ENCODE assay signal across 7 mouse cellular contexts in genomic region chr15:37041214-37041613, GRCm38 (mm10). TPM values are rescaled to one million over a fixed set of nuclear protein-coding genes. Genes with fewer than 3 reads are reported as not detected.
DNase-seq lines count a peak whose midpoint lies in the region.

No protein-coding gene starts in this region.

- DNase-seq in kidney, adult 8-10 months = peak; percentile 68 to 80
- DNase-seq in kidney, postnatal 4 days = no peak
- peak; percentile 36 for DNase-seq in cerebellum, adult 11-12 months
- peak; percentile 57 for DNase-seq in fat pad, adult 2 months (ENCODE audit: extremely low read depth, low read depth, low spot score)
- DNase-seq in left cerebral cortex, adult 18-20 months (ENCODE audit: low spot score in 2 of 2) = peak; percentile 41 to 54
- DNase-seq in thymus, adult 18-20 months = no peak
- no peak for DNase-seq in frontal cortex, postnatal 25 days (ENCODE audit: low spot score in 2 of 2)

RNA-seq across cellular contexts. Expression of gene Zfp706, which starts 33.6 kb away (rescaled TPM):
- 100 to 1,000 TPM; 231 to 242 TPM for total RNA-seq in left cerebral cortex, adult 18-20 months (2021)

Comparison
In these comparisons a context has a peak if more than half of its experiments do, and no peak if none do; other contexts are left out.
1. DNase-seq: peak in kidney, adult 8-10 months (2 of 2), cerebellum, adult 11-12 months (single experiment), fat pad, adult 2 months (single experiment) and left cerebral cortex, adult 18-20 months (2 of 2); none in kidney, postnatal 4 days (0 of 2), thymus, adult 18-20 months (0 of 2) and frontal cortex, postnatal 25 days (0 of 2).